In the genomic region with DNA sequence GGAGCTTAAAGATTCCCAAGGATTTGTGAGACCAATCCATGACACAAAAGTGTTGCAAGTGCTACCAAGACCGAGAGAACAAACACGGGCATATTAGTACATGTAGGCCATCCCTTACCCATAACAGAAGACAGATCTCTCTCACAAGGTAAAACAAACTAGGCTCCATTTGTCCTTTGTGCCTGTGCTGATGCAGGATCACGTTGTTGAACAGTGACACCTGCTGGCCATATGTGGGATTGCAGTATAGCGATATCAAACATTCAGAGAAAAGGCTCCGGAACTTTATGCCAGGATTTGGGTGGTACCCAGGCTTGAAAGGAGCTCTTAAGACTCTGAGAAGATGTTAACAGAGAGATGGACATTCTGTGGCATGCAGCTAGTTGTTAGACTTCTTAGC, we compare ENCODE assay signal across 9 mouse cellular contexts. TPM values are rescaled to one million over a fixed set of nuclear protein-coding genes. Genes with fewer than 3 reads are reported as not detected.
A peak's percentile ranks its signal among the peaks of the same experiment; 100 is the strongest.
DNase-seq lines count a peak whose midpoint lies in the region; ATAC-seq and TF ChIP-seq lines count a peak whose summit lies in the region.
"Had no signal": no experiment of that assay in that cellular context is flagged by ENCODE, and none has a peak within 500 bp of the region (broad histone marks: within the 10 kb centered on the region; RNA-seq: fewer than 3 reads in every experiment).

No protein-coding gene starts in this region.

- no peaks in the 10 kb centered on the region for H3K9me3 ChIP-seq in heart, postnatal 0 days (replicated peaks; ENCODE audit: control insufficient read depth, low read length)
- no peaks in the 10 kb centered on the region for H3K9me3 ChIP-seq in neural tube, embryonic 11.5 days (ENCODE audit: control insufficient read depth, low read length)
- H3K9me3 ChIP-seq: midbrain, embryonic 12.5 days had no signal

- H3K9ac ChIP-seq in heart, postnatal 0 days (replicated peaks; ENCODE audit: low read depth, low read length) = no peak overlapping the region
- H3K9ac ChIP-seq in neural tube, embryonic 11.5 days (ENCODE audit: low read length) = no peak overlapping the region
- H3K9ac ChIP-seq: midbrain, embryonic 12.5 days had no signal

- no peak for ATAC-seq in heart, postnatal 0 days (ENCODE audit: insufficient read depth, low read depth)
- ATAC-seq in neural tube, embryonic 11.5 days (ENCODE audit: insufficient read depth, low FRiP score, low TSS enrichment) = no peak

- intact Hi-C loops in heart, postnatal 25 days (cut with DNase I) = loop anchor here (1.0 to 2.0 kb wide), 3 partner anchors 120 to 206 kb away; no protein-coding TSS in a partner anchor

- 2% methylated on average over 5 of the region's 5 CpGs for WGBS in heart, postnatal 0 days
- WGBS in neural tube, embryonic 11.5 days = 2% methylated on average over 5 of the region's 5 CpGs

- DNase-seq in heart, adult 11 months = peak; percentile 94
- no peak for DNase-seq in heart, postnatal 25 days (ENCODE audit: low spot score)
- peak; percentile 72 for DNase-seq in MN1 (ENCODE audit: low spot score)
- peak; percentile 67 for DNase-seq in cerebellum, adult 9-11 months
- DNase-seq in heart, postnatal 0 days (ENCODE audit: low spot score) = peak; percentile 80
- peak; percentile 54 to 79 for DNase-seq in left cerebral cortex, adult 8-10 months (ENCODE audit: low spot score in 2 of 2)
- peak; percentile 78 for DNase-seq in neural tube, embryonic 11.5 days (ENCODE audit: low spot score)
- peak; percentile 85 for DNase-seq in thymus, postnatal 0 days (ENCODE audit: low spot score)

- H3K27me3 ChIP-seq in heart, postnatal 0 days (ENCODE audit: control insufficient read depth, insufficient read depth, low read length) = no peaks in the 10 kb centered on the region; the same call in 1 of the 2 replicates
- peaks cover 8% of the 10 kb centered on the region; the same call in 1 of the 2 replicates for H3K27me3 ChIP-seq in neural tube, embryonic 11.5 days (ENCODE audit: control insufficient read depth, insufficient read depth, low read length)

- 0 out of 2 replicates have a peak, but pooled peaks cover 9% of the 10 kb centered on the region for H3K4me1 ChIP-seq in heart, postnatal 0 days (ENCODE audit: control insufficient read depth, insufficient read depth)
- H3K4me1 ChIP-seq in neural tube, embryonic 11.5 days (ENCODE audit: control insufficient read depth, insufficient read depth, low read length) = peaks cover 2% of the 10 kb centered on the region; the same call in 1 of the 2 replicates

- no peak overlapping the region for H3K27ac ChIP-seq in heart, postnatal 0 days (ENCODE audit: low read depth)
- no peak overlapping the region for H3K27ac ChIP-seq in neural tube, embryonic 11.5 days (ENCODE audit: low read depth, low read length)
- H3K27ac ChIP-seq: midbrain, embryonic 12.5 days had no signal

- H3K4me3 ChIP-seq in heart, postnatal 0 days (ENCODE audit: low read depth, low read length) = no peak overlapping the region
- H3K4me3 ChIP-seq in neural tube, embryonic 11.5 days (ENCODE audit: low read depth, low read length) = no peak overlapping the region
- H3K4me3 ChIP-seq: midbrain, embryonic 12.5 days had no signal

- TF ChIP-seq EP300 in heart, postnatal 0 days (IDR thresholded peaks at IDR 0.05; ENCODE audit: low read depth) = no peak

- H3K4me2 ChIP-seq in heart, postnatal 0 days (ENCODE audit: low read depth, low read length) = no peak overlapping the region
- no peak overlapping the region for H3K4me2 ChIP-seq in neural tube, embryonic 11.5 days (ENCODE audit: low read depth)
- H3K4me2 ChIP-seq: midbrain, embryonic 12.5 days had no signal

- H3K36me3 ChIP-seq in heart, postnatal 0 days (replicated peaks; ENCODE audit: control insufficient read depth, insufficient read depth, low read length) = no peaks in the 10 kb centered on the region
- no peaks in the 10 kb centered on the region for H3K36me3 ChIP-seq in neural tube, embryonic 11.5 days (ENCODE audit: control insufficient read depth, insufficient read depth, low read length)
- H3K36me3 ChIP-seq: midbrain, embryonic 12.5 days had no signal

- peak; percentile 98 for TF ChIP-seq CTCF in heart, postnatal 0 days (IDR thresholded peaks at IDR 0.05; ENCODE audit: low read depth)

RNA-seq across cellular contexts. Expression of gene Spsb1, which starts 3.7 kb away (rescaled TPM):
- total RNA-seq in heart, postnatal 25 days (2021) = 10 to 100 TPM; 32.6 to 36.7 TPM
- total RNA-seq in heart, postnatal 0 days (2014; rRNA removed; ENCODE audit: low replicate concordance) = 13.2 and 19.3 TPM in 2 replicates
- polyA plus RNA-seq in heart, postnatal 0 days (2015; fragmentation: Nextera tagmentation; extraction: Ambion mirVana) = 14.4 and 15.2 TPM in 2 replicates
- total RNA-seq in left cerebral cortex, adult 8-10 months (2022) = 10 to 100 TPM; 21.6 to 30.4 (median 23.9) TPM
- 25.8 and 26.9 TPM in 2 replicates for polyA plus RNA-seq in neural tube, embryonic 11.5 days (2014; fragmentation: Nextera tagmentation; extraction: Ambion mirVana)
- polyA plus RNA-seq in thymus, postnatal 0 days (2015; fragmentation: Nextera tagmentation; extraction: Ambion mirVana) = 9.0 and 9.5 TPM in 2 replicates

RNA-seq across cellular contexts. Expression of gene H6pd, which starts 50.3 kb away (rescaled TPM):
- total RNA-seq in heart, postnatal 25 days (2021) = 10 to 100 TPM; 39.8 to 45.4 TPM
- 25.7 and 35.2 TPM in 2 replicates for total RNA-seq in heart, postnatal 0 days (2014; rRNA removed; ENCODE audit: low replicate concordance)
- 7.1 and 7.3 TPM in 2 replicates for polyA plus RNA-seq in heart, postnatal 0 days (2015; fragmentation: Nextera tagmentation; extraction: Ambion mirVana)
- 10 to 100 TPM; 14.7 to 17.8 (median 16.3) TPM for total RNA-seq in left cerebral cortex, adult 8-10 months (2022)
- 3.0 and 3.6 TPM in 2 replicates for polyA plus RNA-seq in neural tube, embryonic 11.5 days (2014; fragmentation: Nextera tagmentation; extraction: Ambion mirVana)
- 12.3 and 13.8 TPM in 2 replicates for polyA plus RNA-seq in thymus, postnatal 0 days (2015; fragmentation: Nextera tagmentation; extraction: Ambion mirVana)
